Mouse (Mus musculus): ENCODE results near the gene Qrich1.

The Qrich1 gene

DNA sequence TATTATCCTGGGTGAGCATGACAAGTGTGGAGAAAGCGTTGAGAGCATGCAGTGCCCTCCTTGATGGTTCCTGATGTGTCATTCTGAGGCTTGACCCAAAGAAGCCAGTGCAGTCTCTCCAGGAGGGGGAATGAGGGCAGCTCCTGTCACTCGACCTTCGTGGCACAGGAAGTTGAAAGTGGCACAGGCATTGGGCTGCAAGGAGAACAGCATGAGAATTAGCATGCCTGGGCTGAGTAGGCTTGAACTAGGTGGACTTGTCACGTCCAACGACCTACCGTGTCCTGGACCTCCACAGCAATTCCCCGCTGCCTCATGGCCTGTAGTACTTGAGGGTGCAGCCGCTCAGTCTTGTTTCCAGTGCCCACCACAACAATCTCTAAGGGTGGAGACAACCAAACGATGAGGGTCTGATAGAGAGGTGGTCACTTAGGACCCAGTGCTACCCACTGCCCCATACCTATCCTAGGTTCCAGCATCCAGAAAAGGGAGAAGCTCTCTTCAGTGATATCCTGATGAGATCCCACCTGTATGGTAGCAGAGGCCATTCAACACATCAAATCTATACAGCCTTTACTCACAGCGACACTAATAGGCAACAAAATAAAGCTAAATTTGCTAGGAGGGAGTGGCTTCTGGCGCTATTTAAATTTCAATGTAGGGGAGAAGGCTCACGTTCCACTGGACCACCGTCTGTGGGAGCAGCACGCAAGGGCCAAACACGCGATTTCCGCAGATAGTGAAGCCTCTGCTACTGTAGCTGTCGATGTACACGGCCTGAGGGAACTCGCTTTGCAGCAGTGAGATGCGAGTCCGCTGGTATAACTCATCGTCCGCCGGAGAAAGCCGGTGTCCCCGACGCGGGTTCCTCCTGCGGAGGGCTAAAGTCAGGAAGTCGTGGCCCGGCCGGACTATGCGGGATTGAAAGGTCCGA is 49.5 kb downstream of the Qrich1 start:
- no peak for DNase-seq

DNA sequence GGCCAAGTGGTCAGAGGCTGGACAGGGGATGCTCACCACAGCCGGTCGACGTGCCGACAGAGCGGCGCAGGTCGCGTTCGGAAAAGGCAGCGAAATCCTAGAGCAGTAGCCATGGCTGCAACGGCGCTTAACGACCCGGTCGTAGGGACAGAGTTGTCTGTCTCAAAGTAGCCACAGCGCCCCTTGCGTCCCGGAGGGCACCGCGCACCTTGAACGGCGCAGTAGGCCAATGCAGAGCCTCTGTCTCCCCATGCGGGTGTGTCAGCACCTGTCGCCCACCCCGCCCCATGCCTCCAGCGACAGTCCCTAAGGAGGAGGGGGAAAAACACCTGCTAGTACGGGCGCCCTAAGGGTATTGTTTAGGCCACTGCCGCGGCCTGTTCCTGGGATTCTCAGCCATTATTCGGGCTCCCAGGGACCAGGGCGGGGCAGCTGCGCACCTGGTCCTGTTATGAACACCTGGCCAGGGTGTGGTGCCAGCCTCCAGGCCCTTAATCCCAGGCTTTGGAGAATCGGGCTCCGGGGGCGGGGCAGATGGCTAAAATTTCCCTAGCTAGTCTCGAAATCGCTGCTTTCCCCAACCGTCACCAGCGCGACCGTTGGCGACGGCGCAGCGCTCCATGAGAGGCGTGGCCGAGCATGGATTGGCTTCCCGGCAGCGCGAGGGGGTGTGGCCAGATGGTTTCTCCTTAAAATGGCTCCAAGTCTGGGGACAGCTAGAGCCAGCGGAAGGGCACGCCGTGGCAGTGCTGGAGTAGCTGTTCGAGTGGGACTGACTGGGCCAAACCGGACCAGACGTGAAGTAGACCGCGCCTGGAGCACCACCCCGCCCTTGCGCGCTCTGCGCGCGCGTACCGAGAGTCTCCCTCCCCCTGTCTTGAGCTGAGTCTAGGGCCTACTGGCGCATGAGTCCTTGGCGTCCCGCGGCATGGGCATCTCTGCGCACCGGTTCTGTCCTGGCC is 50.5 kb downstream of the Qrich1 start, which contains the start of gene Ndufaf3:
TSS of gene Ndufaf3 (minus strand) at position 620 of the 962 bp plus-strand sequence.
- peak; percentile 98 for DNase-seq

DNA sequence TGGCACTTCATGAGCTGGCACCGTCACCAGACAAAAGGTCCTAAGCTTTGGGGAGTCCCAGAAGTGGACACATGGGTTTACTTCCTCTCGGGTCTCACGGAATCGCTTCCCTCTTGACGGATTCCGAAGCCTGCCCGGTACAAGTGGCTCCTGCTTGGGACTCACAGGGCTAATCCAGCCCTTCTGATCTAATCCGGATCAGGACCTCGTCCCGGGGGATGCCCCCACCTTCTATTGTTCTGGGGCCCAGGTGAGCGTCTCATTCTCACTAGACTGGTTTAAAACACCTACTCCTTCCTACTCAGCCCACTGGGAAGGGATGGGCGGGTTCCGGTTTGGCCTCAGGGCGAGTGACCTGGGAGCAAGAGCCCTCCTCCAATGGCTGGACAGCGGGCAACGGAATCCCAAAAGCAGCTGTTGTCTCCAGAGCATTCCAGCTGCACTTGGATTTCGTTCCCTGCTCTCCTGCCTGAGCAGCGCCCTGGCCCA is 51.4 kb downstream of the Qrich1 start:
- DNase-seq = peak; percentile 53

DNA sequence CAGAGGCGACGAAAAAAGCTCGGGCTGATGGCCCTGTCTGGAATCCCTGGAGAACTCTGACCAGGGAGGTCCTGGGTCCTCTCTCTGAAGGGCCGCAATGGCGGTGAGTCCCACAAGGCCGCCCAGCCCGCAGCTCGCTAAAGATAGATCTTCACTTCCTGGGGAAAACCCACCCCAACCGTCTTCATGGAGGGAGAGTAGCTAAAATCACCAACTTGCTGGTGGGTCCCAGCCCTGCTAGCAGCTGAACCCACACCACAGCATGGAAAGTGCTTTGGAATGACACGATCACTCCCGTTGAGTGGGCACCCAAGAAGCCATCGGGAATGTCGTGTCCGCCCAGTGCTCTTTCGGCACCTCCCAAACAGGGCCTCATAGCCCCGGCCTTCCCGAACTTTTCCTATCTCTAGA is 51.9 kb downstream of the Qrich1 start:
- no peak for DNase-seq

DNA sequence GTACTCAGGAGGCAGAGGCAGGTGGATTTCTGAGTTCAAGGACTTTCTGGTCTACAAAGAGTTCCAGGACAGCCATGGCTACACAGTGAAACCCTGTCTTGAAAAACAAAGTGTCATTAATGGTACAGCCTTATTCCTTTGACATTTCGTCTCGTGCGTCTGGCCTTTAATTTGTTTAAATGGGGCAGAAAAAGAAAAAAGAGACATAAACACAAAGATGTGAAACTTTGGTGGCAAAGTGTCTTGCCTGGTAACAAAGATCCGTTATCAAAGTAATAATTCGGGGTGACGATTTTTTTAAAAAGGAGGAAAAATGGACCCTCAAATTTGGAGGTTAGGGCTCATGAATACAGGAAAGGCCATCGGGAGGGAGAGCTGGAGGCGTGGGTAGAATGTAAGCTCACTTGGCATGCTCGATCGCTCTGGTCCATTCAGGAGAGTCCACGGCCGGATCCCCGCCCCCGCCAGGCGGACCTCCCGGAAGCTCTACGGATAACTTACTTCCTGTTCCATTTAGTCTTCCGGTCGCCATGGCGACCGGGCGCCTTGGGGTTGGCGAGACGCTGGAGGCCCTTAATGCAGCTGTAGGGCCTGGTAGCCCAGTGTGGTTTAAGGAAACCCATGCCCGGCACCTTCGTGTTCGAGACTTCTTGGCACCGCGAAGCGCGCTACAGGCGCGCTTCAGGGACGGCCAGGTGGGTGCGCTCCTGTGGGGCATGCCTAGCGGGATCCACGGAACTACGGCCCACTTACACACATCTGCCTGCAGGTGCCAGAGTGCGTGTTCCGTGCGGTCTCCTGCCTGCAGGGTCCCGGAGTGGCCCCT is 53.0 kb downstream of the Qrich1 start, which contains the start of gene Dalrd3:
TSS of gene Dalrd3 (plus strand) at position 506 of the 826 bp plus-strand sequence.
- peak; percentile 95 for DNase-seq

DNA sequence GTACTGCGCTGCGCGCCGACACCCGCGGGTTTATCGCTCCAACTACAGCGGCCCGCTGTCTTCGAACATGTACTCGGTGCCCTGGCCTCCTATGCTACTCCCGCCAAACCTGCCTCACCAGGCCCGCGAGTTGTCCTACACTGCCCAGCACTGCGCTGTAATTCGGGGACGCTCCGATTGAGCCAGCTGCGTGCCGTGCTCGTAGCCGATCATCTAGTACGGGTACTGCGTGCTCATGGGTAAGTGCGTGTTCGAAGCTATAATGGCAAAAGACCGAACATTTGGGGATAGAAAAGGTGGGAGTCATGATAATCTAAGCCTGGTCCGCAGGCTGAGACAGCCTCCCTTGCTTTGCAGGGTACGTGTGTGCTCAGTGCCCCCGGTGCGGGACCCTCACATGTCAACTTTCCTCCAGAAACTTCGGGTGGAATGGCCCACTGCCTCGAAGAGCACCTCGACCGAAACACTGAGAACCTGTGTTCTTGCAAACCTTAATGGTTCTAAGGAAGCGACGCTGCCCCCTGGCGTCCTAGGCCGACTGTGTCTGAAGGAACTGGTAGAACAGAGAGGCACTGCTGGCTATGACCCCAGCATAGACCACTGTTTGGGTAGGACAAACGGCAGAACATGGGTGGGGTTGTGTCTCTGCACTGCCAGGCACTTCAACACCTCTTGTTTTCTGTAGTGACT is 53.7 kb downstream of the Qrich1 start:
- peak; percentile 91 for DNase-seq

DNA sequence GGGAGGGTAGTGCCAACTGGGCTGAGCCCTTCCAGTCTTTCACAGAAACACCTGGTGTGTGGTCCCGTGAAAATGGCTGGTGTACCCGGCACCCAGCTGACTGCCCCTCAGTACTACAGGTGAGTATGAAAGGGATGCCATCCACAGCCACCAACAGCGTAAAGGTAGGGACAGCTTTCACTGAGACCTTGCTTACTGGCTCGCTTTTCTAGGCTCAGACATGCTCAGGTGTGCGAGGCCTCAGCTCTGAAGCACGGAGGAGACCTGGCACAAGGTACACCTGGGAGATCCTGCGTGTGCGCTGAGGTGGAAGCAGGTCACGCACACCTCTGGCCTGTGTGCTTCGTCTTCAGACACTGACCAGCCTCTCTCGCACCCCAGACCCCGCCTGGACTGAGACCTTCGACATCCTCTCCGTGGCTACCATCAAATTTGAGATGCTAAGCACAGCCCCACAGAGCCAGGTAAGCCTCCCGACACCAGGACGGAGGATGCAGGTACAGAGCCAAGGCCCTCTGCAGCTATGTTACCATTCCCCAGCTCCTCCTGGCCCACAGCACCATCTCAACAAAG is 54.9 kb downstream of the Qrich1 start:
- DNase-seq = no peak

DNA sequence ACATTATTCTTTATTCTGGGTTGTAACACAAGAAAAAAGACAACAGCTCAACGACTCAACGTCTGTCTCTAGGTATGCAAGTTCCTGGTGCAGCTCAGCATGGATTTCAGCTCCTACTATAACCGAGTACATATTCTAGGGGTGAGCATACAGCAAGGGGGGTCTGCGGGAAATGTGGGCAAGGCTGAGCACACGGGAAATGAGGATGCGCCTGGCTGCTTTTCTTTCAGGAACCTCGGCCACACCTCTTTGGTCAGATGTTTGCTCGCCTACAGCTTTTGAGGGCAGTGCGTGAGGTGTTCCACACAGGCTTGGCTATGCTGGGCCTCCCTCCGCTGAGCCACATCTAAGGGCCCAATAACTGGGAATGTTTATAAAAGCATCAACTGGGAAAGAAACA is 55.7 kb downstream of the Qrich1 start:
- DNase-seq = no peak

DNA sequence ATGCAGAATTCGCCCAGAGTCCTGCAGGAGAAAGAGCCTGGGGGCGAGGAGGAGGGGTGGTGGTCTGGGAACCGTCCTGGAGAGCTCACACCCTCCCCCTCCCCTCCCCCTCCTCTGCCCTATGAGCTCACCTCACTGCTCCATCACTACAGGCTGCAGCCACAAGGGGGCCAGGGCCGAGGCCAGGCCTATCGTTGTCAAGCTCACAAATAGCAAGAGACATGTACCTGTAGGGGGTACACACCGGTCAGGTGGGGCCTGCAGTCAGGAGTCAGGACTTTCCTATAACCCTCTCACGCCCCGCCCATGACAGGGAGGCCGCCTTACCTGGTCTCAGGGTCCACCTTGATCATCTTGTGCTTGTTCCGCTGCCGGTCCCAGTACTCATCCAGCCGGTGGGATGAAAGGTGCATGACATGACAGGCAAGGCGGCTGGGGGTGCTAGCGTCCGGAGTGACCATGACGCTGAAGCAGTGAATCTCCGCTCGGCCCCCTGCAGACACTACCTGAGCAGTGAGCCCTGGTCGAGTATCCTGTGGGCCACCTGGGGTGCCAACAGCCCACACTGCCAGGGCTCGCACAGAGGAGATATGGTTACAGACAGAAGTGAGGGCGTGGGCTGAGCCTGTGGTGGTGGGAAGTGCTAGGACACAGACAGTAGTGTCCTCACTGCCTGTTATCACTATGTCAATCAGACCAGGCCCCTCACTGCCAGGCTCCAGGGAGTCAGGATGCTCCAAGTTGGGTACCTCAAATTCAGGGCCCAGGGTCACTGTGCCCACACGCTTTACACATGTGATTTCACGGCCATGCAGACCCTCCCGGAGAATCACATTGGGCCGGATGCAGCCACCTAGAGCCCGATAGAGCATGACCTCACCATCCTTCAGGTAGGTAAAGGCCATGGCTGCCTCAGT is 57.4 kb downstream of the Qrich1 start:
- DNase-seq = peak; percentile 80

DNA sequence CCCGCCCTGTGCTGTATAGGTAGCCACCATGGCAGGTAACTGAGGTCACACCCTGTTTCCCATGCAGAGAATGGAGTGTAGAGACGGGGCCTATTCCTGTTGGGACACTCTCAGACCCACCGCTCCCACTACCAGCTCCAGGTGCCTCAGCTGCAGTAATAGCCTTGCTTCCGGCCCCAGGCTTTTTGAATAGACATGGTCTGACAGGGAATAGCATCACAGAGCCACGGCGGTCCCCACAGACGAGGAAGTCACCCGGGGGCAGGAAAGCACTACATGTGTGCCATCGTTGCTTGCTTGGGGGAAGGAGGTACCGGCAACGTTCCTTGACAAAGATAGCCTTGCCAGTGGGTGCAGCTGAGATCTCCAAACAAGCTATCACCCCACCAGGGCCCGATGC is 58.3 kb downstream of the Qrich1 start:
- no peak for DNase-seq

DNA sequence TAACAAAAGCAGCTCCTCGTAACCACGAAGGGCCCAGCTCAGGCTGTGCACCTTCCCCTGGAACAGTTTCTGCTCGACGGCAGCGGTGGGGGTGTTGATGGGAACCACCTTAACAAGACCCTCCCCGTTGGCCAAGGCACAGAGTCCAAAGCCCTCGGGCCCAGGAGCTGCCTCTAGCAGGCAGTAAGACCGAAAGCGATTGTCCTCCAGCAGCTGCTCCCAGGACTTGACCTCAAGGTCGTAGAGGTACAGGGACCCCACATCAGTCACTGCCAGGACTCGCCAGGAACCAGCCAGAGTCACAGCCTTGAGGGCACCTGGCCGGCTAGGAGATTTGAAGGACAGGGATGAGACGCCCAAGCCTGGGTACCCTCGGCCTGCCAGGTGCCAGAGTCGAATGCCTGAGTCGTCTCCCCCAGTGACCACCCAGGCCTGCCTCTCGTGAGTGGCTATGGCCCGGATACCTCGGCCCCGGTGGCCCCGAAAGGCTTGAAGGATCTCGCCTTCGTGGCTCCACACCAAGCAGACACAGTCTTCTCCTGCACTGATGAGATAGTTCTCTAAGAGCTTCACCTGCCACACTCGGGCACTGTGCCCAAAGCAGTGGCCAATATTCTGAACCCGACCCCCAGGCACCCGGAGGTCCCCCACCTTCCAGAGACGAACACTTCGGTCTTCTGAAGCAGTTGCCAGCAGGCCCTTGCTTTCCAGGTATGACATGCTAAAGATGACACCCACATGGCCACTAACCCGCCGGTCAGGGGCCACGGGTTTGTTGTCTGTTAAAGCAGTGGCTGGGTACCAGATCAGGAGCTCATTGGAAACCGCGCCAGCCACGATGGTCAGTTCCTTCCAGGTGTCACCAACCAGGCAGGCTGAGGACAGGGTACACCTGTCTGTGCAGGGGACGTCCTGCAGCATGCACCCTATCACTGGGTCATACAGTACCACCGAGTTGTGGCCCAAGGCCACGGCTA is 59.0 kb downstream of the Qrich1 start:
- no peak for DNase-seq

DNA sequence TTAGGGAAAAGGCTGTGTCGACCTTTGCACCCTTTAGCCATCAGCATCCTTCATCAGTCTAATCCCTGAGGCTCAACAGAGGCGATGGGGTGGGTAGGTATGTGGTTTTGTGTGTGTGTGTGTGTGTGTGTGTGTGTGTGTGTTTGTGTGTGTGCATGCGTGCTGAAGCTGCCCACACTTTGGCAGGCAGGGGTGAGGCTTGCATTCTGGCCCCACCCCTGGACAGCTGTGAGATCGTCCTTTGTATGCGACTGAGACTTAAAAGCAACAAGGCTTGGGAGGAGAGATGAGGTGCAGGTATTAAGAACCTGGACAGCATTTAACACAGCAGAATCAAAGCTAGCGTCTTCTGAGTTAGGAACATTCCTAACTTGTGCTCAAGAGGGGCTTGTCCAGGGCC is 60.4 kb downstream of the Qrich1 start:
- no peak for DNase-seq

DNA sequence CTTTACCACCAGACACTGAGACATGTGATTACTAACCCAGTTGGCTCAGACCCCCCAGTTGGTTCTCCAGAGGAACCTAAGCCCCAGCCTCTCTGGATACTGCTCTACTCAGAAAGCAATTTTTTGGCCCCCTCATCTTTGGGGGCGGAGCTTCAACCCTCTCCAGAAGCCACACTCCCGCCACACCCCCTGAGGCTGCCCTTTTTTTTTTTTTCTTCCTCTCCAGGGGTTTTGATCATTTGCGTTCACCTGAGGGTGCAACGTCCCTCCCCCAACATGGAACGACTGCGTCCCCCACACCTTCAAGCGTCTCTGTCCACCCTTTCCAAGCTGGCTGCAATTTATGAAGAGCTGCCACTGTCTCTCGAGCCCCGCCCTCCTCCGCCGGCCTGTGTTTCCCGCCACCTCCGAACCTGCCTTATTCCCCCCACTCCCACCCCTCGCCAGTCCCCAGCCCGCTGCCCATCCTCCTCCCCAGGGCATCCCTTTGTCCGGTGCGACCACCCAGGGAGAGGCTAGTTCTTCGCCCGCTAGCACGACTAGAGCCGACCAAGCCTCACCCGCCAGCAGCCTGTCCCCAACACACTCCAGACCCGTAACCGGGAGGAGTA is 61.4 kb downstream of the Qrich1 start:
- peak; percentile 87 for DNase-seq

DNA sequence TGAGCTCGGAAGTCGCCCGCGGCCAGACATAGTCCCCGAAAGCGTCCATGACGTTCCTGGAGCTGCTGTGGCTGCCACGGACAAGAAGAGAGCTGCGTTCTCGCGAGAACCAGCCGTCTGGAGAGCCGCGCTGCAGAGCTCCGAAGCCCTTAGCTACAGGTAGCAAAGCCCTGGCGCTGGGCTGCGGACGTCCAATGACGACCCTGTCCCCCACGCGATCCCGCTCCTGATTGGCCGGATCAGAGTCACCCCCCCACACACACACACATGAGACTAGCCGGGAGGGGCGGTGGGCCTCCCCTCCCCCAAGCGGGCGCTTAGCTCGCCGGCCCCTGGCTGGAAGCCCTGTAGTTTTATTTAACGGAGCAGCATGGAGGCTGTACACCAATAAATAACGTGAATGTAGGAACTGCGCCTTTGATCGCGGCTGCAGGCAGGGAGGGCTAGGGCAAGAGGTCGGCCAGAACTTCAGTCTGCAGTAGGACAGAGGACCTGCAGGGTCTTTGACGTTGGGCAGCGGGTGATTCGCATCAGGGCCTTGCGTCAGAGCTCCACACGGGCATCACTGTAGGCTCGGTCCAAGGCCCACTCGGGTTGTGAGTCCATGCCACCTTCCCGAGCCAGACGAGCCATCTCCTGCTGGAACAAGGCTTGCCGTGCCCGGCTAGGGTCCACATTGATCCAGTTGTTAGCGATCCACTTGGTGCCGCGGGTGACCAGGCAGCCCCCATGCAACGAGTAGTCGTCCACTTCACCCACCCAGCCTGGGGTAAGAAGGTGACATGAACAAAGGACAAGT is 62.1 kb downstream of the Qrich1 start, which contains the start of gene Wdr6:
TSS of gene Wdr6 (minus strand) at position 195 of the 799 bp plus-strand sequence.
- DNase-seq = peak; percentile 96

DNA sequence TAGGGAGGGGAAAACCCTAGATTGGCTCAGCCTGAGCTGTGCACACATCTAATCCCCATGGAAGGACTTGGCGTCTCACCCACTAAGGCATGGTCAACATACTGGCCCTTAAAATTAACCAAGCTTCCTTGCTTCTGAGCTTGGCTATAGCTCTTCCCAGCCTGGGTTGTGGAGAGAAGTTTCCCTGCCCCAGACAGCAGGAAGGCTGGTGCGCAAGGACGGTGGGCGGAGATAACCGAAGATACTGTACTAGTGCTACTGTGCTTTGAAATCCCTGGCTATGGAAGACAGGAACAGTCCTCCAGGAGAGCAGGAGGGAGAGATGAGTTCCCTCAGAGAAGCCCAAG is 62.7 kb downstream of the Qrich1 start:
- no peak for DNase-seq

DNA sequence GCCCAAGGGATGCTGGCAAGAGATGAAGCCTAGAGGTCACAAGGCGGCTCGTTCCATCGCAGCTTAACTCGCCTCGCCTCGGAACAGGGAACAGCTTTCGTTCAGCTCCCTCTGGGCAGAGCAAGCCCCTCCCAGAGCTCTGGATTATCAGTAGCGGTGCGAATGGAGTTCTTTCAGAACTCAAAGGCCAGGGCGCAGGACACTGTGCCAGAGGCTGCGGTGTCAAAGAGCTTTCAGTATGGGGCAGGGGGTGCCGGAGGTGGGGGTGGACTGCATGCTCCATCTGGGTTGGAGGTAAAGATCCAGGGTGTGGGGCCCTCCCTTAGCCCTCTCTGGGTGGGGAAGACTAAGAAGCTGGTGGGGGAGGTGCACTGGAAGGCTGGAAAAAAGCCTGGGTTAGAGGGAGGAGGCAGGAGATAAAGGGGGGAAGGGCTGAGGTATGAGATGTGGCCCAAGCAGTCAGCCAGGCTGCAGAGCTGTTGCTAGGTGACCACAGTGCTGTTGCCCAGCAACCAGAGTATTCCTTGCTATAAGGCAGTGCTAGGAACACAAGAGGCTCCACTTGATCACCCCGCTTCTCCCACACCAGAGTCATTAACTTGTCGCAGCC is 71.1 kb downstream of the Qrich1 start:
- peak; percentile 79 for DNase-seq

DNA sequence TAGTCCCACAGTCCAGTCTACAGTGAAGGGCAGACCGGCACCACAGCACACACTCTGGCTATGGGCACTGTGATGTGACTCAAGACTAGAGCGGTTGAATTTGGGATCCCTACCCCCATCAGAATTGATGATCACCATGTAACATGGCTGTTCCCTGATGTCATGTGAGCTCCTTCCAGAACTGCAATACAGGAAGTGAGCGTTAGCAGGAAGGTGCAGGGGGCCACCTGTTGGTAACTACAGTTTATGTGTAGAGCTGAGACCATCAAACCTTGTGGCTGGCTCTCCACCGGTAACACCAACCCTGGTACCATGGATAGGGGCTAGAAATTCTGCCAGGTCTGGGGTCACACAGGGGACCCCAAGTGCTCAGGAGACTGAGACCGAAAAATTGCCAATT is 72.6 kb downstream of the Qrich1 start:
- no peak for DNase-seq

Measured in lung, postnatal 10 days (tissue).